Mouse (Mus musculus): Measurements from ENCODE around the gene Kbtbd12.

GRCm38 (mm10) chr6:88615352-88615751, 22.4 kb downstream of the Kbtbd12 start:
- TF ChIP-seq CTCF (IDR thresholded peaks at IDR 0.05; ENCODE audit: low read depth) (no peak), EP300 (optimal IDR thresholded peaks at IDR 0.05) (no peak)
